Comparison of ENCODE assay signal across 28 mouse cellular contexts in genomic region chr15:97421533-97421932, GRCm38 (mm10).
DNase-seq lines count a peak whose midpoint lies in the region; ATAC-seq and TF ChIP-seq lines count a peak whose summit lies in the region.
"Had no signal": no experiment of that assay in that cellular context is flagged by ENCODE, and none has a peak within 500 bp of the region (broad histone marks: within the 10 kb centered on the region; RNA-seq: fewer than 3 reads in every experiment).

No protein-coding gene starts in this region.

- H3K9ac ChIP-seq in kidney, embryonic 16.5 days (replicated peaks; ENCODE audit: low read length) = no peak overlapping the region
- H3K9ac ChIP-seq in ES-Bruce4 (ENCODE audit: low read depth, poor library complexity, severe bottlenecking) = no peak overlapping the region
- H3K9ac ChIP-seq: embryonic facial prominence, embryonic 13.5 days; forebrain, embryonic 12.5 days; forebrain, embryonic 15.5 days; heart, embryonic 12.5 days; heart, embryonic 15.5 days; hindbrain, embryonic 13.5 days had no signal

- no peak for ATAC-seq in kidney, embryonic 16.5 days (ENCODE audit: low FRiP score, low TSS enrichment)
- ATAC-seq: CD4-positive, CD25-positive, alpha-beta regulatory T cell, adult 4 months; forebrain, embryonic 15.5 days; hindbrain, embryonic 16.5 days had no signal

- no peak overlapping the region for H3K4me3 ChIP-seq in kidney, embryonic 16.5 days (ENCODE audit: low read length)
- no peak overlapping the region for H3K4me3 ChIP-seq in ES-Bruce4 (ENCODE audit: low read depth, low read length)
- H3K4me3 ChIP-seq: embryonic facial prominence, embryonic 10.5 days; embryonic facial prominence, embryonic 13.5 days; erythroblast, embryonic 14.5 days; forebrain, embryonic 12.5 days; forebrain, embryonic 15.5 days; heart, embryonic 12.5 days; heart, embryonic 15.5 days; hindbrain, embryonic 10.5 days; hindbrain, embryonic 13.5 days had no signal

- WGBS in kidney, embryonic 16.5 days = 77% methylated on average over 3 of the region's 3 CpGs

- H3K27me3 ChIP-seq in kidney, embryonic 16.5 days (ENCODE audit: insufficient read depth, low read length) = no peaks in the 10 kb centered on the region
- no peaks in the 10 kb centered on the region for H3K27me3 ChIP-seq in ES-Bruce4 (ENCODE audit: control insufficient read depth, insufficient read depth, low read length, poor library complexity, severe bottlenecking)
- H3K27me3 ChIP-seq: embryonic facial prominence, embryonic 13.5 days; forebrain, embryonic 12.5 days; forebrain, embryonic 15.5 days; heart, embryonic 12.5 days; heart, embryonic 15.5 days; hindbrain, embryonic 13.5 days had no signal

- H3K4me2 ChIP-seq in kidney, embryonic 16.5 days (replicated peaks; ENCODE audit: low read depth, low read length) = no peak overlapping the region
- H3K4me2 ChIP-seq: embryonic facial prominence, embryonic 13.5 days; forebrain, embryonic 12.5 days; forebrain, embryonic 15.5 days; heart, embryonic 12.5 days; heart, embryonic 15.5 days; hindbrain, embryonic 13.5 days had no signal

- no peaks in the 10 kb centered on the region for H3K9me3 ChIP-seq in kidney, embryonic 16.5 days (ENCODE audit: low read length)
- H3K9me3 ChIP-seq in ES-Bruce4 (replicated peaks; ENCODE audit: control insufficient read depth, insufficient read depth, low read length, poor library complexity, severe bottlenecking) = no peaks in the 10 kb centered on the region
- H3K9me3 ChIP-seq: embryonic facial prominence, embryonic 10.5 days; embryonic facial prominence, embryonic 13.5 days; forebrain, embryonic 12.5 days; forebrain, embryonic 15.5 days; heart, embryonic 12.5 days; heart, embryonic 15.5 days; hindbrain, embryonic 10.5 days; hindbrain, embryonic 13.5 days had no signal

- TF ChIP-seq EP300 in ES-Bruce4 (IDR thresholded peaks at IDR 0.05; ENCODE audit: insufficient read depth, low read depth, low read length) = peak; percentile 81; the same call in 1 of the 2 replicates

- H3K27ac ChIP-seq in kidney, embryonic 16.5 days (ENCODE audit: low read length) = no peak overlapping the region
- peak overlapping the region; percentile 25 for H3K27ac ChIP-seq in ES-Bruce4 (ENCODE audit: insufficient read depth, low read length)
- H3K27ac ChIP-seq: embryonic facial prominence, embryonic 10.5 days; embryonic facial prominence, embryonic 13.5 days; forebrain, embryonic 12.5 days; forebrain, embryonic 15.5 days; heart, embryonic 15.5 days; hindbrain, embryonic 10.5 days; hindbrain, embryonic 13.5 days had no signal

- DNase-seq in kidney, adult 8-10 months = peak; percentile 27 to 47
- peak; percentile 97 for DNase-seq in R1 (ENCODE audit: low read depth, low spot score)
- DNase-seq in right cerebral cortex, adult 2 months (ENCODE audit: low spot score in 2 of 2) = no peak
- no peak for DNase-seq in cerebellum, adult 9-11 months
- DNase-seq: adrenal gland, adult 2 months; adrenal gland, postnatal 14 days; cerebellum, adult 11 months; cerebellum, adult 2 months; cerebellum, postnatal 10 days; cerebellum, postnatal 36 days; embryo, embryonic 11 days; gastrocnemius, postnatal 25 days; heart, adult 18-20 months; heart, postnatal 10 days; heart, postnatal 36 days had no signal

- no peaks in the 10 kb centered on the region for H3K4me1 ChIP-seq in kidney, embryonic 16.5 days (ENCODE audit: insufficient read depth, low read length)
- peaks cover 3% of the 10 kb centered on the region for H3K4me1 ChIP-seq in ES-Bruce4 (ENCODE audit: control insufficient read depth, insufficient read depth, low read length)
- H3K4me1 ChIP-seq: embryonic facial prominence, embryonic 10.5 days; embryonic facial prominence, embryonic 13.5 days; forebrain, embryonic 12.5 days; forebrain, embryonic 15.5 days; heart, embryonic 12.5 days; heart, embryonic 15.5 days; hindbrain, embryonic 10.5 days; hindbrain, embryonic 13.5 days had no signal

- no peak for TF ChIP-seq CTCF in ES-Bruce4 (IDR thresholded peaks at IDR 0.05; ENCODE audit: low read depth, low read length)

- H3K36me3 ChIP-seq in kidney, embryonic 16.5 days (ENCODE audit: insufficient read depth, low read length) = no peaks in the 10 kb centered on the region
- H3K36me3 ChIP-seq in ES-Bruce4 (ENCODE audit: control insufficient read depth, insufficient read depth, low read length, poor library complexity, severe bottlenecking) = no peaks in the 10 kb centered on the region
- H3K36me3 ChIP-seq: embryonic facial prominence, embryonic 10.5 days; embryonic facial prominence, embryonic 13.5 days; forebrain, embryonic 12.5 days; forebrain, embryonic 15.5 days; heart, embryonic 12.5 days; heart, embryonic 15.5 days; hindbrain, embryonic 10.5 days; hindbrain, embryonic 13.5 days had no signal

- TF ChIP-seq POLR2A in ES-Bruce4 (IDR thresholded peaks at IDR 0.05; ENCODE audit: insufficient read depth, low read length) = no peak

Comparison
In these comparisons a context has a peak if more than half of its experiments do, and no peak if none do; other contexts are left out.
1. DNase-seq: peak in kidney, adult 8-10 months (2 of 2) and R1 (single experiment); none in right cerebral cortex, adult 2 months (0 of 2) and cerebellum, adult 9-11 months (single experiment).